Mouse (Mus musculus) Patski (cell line): ENCODE measurements around the gene Manbal. TPM values are rescaled to one million over a fixed set of nuclear protein-coding genes. Genes with fewer than 3 reads are reported as not detected.

ENCODE experiments used
- ATAC-seq: fragments of 100-300 bp; one replicate; pipeline ENCODE4 v1.8.0; 2021
- CTCF ChIA-PET: fragments of 350-600 bp; sonication (Branson Sonifier 250); formaldehyde crosslinking; loops from one replicate; lab custom pipeline; 2022; ENCODE audit warnings: inconsistent platforms; lab: Charles Lee
- POLR2A ChIA-PET: fragments of 350-600 bp; sonication (Branson Sonifier 250); formaldehyde crosslinking; loops from one replicate; lab custom pipeline; 2022; ENCODE audit warnings: antibody characterized with exemption, inconsistent platforms; lab: Charles Lee
- DNase-seq: peaks from one replicate; pipeline ENCODE4 v3.0.0-alpha.2; 2011; ENCODE audit warnings: low read depth, low spot score
- H3K27me3 ChIP-seq: fragments of 371-371 bp; one replicate; pipeline ENCODE4 v1.5.1; 2021
- CTCF ChIP-seq: fragments of 100-300 bp; IDR thresholded peaks from one replicate; pipeline ENCODE4 v1.5.1; 2021
- in situ Hi-C: fragments of 300-500 bp; cut with MboI; formaldehyde crosslinking; loops from 3 replicates; pipeline ENCODE4 v1.11.1; 2018; ENCODE audit warnings: low pct_unique_long_range_greater_than_20kb, mixed read lengths
- polyA plus RNA-seq: library from polyadenylated mRNA; unstranded; gene quantifications from one replicate; pipeline ENCODE4 v1.2.3, GENCODE M21; 2021

The Manbal gene
- polyA plus RNA-seq, 1 experiment from 2014 or later: 63.9 TPM

DNA sequence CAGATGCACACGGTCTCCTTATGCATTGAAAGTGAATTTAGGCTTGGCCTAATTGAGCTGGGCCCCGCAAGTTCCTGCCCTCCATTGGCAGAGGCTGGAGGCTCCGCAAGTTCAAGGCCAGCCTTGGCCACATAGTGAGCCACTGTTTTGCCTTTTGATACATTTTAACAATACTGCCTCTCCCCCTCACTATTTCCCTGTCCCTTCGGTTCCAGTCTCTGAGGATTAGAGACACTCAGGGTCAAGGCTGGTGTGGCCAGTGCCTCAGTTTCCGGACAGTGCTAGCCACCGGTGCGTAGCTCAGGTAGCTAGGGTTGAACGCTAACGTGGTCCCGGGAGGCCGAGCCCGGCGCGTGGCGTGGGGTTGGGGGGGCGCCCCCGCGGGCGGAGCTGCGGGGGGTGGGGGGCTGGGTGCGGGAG is 56.3 kb downstream of the Manbal start:
- H3K27me3 ChIP-seq: no peaks in the 10 kb centered on the region
- CTCF ChIA-PET: interaction anchor here (2.4 kb wide), 1 partner anchor 34 kb away, joined by 6 read pairs; no protein-coding TSS in a partner anchor
- in situ Hi-C loops: no loop called here
- no peak for TF ChIP-seq CTCF
- POLR2A ChIA-PET: interaction anchor here (0.6 to 1.8 kb wide), 8 partner anchors 9 to 208 kb away, joined by 3 to 12 read pairs (median 4); no protein-coding TSS in a partner anchor
- no peak for DNase-seq
- ATAC-seq: no peak

DNA sequence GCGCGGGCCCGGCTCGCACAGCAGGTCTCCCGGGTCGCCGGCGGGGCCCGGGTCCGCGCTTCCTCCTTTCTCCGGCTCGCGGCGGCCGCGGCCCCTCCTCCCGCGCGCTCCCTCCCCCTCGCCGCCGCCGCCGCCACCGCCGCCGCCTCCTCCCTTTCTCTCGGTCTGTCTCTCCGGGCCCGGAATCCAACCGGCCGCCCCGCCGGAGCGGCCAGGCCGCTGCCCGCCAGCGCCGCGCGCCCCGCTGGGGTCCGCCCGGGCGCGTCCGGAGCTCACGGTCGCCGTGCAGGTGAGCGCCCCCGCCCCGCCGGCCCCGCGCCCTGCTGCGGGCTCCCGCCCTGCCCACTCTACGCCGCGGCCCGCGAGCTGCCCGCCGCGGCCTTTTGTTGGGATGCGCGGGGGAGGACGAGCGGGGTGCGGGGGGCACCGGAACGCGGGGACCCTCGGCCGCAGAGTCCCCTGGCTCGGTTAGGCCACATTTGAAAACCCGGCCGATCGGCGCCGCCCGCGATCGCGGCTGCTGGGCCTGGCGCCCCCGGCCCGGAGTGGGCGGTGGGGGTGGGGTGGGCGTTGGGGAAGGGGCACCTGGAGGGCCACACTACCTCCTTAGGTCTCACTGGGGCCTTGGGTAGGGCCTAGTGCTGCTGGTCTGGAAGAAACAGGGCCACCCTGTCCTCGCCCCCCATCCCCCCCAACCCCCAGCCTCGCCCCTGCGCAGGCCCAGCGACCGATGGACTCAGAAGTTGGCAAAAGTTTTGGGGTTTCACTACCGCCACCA is 56.9 kb downstream of the Manbal start:
- CTCF ChIA-PET: interaction anchor here (2.4 kb wide), 1 partner anchor 34 kb away, joined by 6 read pairs; no protein-coding TSS in a partner anchor
- ATAC-seq: peak; percentile 5

DNA sequence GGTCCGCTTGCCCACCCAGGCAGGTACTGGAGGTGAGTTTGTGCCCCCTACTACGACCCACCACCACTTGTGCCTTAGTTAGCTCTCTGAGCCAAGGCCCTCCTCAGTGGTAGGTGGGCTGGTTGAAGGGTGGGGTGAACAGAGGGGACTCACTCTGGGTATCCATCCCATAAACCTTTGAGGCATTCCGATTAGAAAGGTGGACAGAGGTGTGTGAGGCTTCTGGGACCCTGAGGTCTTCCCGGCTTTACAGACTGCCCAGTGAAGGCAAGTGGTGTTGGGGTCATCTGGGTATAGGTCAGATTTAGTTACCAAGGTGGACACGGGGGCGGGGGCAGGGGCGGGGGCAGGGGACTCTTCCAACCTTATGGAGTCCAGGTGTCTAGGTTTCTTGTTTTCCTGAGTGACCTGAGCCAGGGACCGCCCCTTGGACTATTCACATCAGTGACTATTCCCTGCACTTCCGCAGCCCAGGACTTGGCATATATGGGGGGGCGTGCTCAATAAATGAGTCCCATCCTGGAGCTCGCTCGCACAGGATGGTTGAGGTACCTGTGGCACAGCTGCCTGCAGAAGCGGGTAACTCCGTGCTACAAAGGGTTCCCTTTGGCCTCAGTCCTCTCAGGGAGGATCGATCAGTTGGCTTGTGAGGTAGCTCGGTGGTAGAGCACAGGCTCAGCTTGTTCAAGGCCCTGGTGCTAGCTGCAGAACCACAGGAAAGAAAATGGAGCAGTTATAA is 57.7 kb downstream of the Manbal start:
- in situ Hi-C loops: no loop called here
- ChIA-PET CTCF (interaction anchor here (2.4 kb wide), 1 partner anchor 33 kb away, joined by 6 read pairs; no protein-coding TSS in a partner anchor), POLR2A (interaction anchor here (1.2 kb wide), 1 partner anchor 11 kb away, joined by 4 read pairs; no protein-coding TSS in a partner anchor)
- TF ChIP-seq CTCF: no peak
- no peaks in the 10 kb centered on the region for H3K27me3 ChIP-seq
- DNase-seq (no peak), ATAC-seq (no peak)

More for the DNA sequence above, 56.9 kb downstream of the Manbal start:
- in situ Hi-C loops: no loop called here
- POLR2A ChIA-PET: interaction anchor here (0.6 to 1.8 kb wide), 8 partner anchors 10 to 209 kb away, joined by 3 to 12 read pairs (median 4); no protein-coding TSS in a partner anchor
- DNase-seq: no peak
- H3K27me3 ChIP-seq: no peaks in the 10 kb centered on the region
- no peak for TF ChIP-seq CTCF

DNA sequence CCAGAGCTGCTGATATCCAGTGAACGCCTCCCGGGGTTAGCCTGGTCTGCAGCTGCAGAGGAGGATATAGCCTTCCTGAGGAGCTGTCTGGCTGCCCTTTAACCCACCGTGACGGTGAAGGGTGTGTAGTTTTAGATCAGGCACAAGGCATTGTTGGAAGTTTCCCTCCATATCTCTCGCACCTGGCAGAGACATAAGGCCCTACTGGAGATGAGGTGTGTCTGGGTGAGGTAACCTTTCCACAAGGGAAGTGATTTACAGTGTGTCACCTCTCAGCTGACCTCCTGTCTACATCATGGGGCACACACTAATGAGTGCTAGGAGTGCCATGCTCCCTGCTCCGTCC is 58.2 kb downstream of the Manbal start:
- ChIA-PET POLR2A (no interaction called here), CTCF (interaction anchor here (1.0 to 2.4 kb wide), 2 partner anchors 32 to 43 kb away, joined by 3 to 6 read pairs; no protein-coding TSS in a partner anchor)
- DNase-seq (no peak), ATAC-seq (no peak)
- no peak for TF ChIP-seq CTCF
- no peaks in the 10 kb centered on the region for H3K27me3 ChIP-seq
- in situ Hi-C loops: no loop called here

DNA sequence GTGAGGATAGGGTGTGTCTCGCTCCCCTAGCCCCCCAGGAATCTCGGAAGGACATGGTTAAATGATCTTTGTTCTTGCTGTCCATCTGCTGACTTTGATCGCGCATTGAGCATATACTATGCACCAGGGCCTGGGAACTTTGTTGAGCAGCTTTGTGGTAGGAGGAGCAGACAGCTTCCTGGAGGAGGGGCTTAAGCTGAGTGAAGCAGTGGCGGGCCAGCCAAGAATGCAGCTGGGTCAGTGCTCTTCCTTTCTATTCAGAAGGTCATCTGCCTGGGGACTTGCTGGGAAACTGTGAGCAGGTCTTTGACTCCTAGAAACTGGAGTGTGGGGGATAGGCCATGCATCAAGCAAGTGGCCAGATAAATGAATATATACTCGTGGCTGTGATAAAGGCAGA is 58.8 kb downstream of the Manbal start:
- in situ Hi-C loops: no loop called here
- CTCF ChIA-PET: interaction anchor here (1.0 to 3.7 kb wide), 4 partner anchors 12 to 42 kb away, joined by 3 to 12 read pairs (median 5); no protein-coding TSS in a partner anchor
- POLR2A ChIA-PET: no interaction called here
- no peak for TF ChIP-seq CTCF
- no peaks in the 10 kb centered on the region for H3K27me3 ChIP-seq
- ATAC-seq (no peak), DNase-seq (no peak)

DNA sequence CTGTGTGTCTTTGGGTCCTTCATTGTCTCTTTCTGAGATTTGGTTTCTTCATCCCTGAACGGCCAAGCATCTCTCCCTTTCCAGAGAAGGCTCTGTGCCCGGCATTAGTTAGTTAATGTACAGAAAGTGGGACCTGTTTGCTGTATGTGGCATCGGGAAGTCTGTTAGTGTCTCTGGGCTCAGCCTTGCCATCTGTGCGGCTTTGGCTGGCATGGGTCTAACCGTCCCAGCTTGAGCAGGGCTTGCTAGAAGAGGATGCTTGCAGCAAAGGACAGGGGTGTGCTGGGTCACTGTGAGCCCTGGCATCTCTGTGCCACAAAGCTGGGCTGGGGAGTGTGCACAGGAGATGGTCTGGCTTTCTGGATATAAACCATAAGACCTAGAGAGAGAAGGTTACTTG is 59.8 kb downstream of the Manbal start:
- DNase-seq (no peak), ATAC-seq (no peak)
- H3K27me3 ChIP-seq: no peaks in the 10 kb centered on the region
- TF ChIP-seq CTCF: no peak
- ChIA-PET CTCF (interaction anchor here (1.3 to 3.7 kb wide), 2 partner anchors 11 to 20 kb away, joined by 4 to 12 read pairs; no protein-coding TSS in a partner anchor), POLR2A (interaction anchor here (2.3 kb wide), 1 partner anchor 21 kb away, joined by 7 read pairs; no protein-coding TSS in a partner anchor)
- in situ Hi-C loops: no loop called here

DNA sequence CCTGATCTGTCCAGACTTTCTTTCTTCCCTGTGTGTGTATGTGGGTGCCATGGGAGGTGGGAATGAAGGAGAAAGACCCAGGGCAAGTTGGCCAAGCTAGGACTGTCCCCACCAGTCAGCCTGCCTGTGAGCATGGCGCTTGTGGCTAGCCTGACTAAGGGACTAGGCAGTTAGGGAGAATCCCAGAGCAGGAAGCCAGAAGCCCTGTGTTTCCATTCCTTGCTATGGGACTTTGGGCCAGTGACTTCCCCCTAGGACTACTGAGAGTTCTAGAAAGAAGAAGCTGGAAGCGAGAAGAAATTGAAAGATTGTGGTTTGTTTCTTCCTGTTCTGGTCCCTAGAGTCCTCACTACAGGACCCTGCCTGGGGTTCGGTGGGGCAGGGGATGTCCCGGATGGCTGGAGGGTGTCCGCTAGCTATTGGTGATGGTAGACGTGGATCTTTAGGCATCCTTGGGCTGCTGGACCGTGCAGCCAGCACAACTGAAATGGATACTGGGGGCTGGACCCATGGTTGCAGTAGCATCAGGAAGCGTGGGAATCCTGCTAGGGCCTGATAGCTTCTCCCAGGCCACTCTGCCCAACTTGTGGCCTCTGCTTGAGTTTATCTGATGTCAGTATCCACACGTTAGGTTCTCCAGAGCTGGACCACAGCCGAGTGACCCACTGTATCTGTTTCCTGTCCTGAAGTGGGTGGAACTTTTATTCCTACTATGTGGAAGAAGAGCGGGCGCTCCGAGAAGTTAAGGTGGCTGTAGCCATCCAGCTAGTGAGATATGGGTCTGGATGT is 61.2 kb downstream of the Manbal start:
- DNase-seq: no peak
- ATAC-seq: no peak
- H3K27me3 ChIP-seq: no peaks in the 10 kb centered on the region
- no peak for TF ChIP-seq CTCF
- ChIA-PET CTCF (interaction anchor here (3.7 kb wide), 1 partner anchor 19 kb away, joined by 12 read pairs; no protein-coding TSS in a partner anchor), POLR2A (interaction anchor here (2.3 kb wide), 1 partner anchor 20 kb away, joined by 7 read pairs; no protein-coding TSS in a partner anchor)
- in situ Hi-C loops: no loop called here

DNA sequence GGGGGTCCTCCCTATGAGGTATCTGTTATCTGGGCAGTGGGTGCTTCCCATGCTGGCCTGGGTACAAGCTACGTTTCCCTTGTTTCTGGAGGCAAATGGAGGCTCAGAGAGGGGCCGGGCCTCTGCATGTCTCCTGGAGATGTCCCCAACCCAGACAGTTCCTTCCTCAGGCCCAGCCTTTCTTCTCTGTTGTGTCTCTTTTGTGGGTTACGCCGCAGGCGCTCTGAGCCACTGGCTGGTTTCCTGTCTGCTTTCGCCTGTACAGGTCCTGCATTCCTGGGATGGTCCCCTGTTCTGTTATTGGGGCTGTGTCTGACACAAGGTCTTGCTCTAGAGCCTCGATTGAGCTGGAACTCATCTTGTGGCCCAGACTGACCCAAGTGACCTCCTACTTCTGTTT is 62.3 kb downstream of the Manbal start:
- in situ Hi-C loops: no loop called here
- POLR2A ChIA-PET: no interaction called here
- DNase-seq (no peak), ATAC-seq (no peak)
- TF ChIP-seq CTCF: no peak
- CTCF ChIA-PET: interaction anchor here (3.7 kb wide), 1 partner anchor 17 kb away, joined by 12 read pairs; no protein-coding TSS in a partner anchor
- no peaks in the 10 kb centered on the region for H3K27me3 ChIP-seq

DNA sequence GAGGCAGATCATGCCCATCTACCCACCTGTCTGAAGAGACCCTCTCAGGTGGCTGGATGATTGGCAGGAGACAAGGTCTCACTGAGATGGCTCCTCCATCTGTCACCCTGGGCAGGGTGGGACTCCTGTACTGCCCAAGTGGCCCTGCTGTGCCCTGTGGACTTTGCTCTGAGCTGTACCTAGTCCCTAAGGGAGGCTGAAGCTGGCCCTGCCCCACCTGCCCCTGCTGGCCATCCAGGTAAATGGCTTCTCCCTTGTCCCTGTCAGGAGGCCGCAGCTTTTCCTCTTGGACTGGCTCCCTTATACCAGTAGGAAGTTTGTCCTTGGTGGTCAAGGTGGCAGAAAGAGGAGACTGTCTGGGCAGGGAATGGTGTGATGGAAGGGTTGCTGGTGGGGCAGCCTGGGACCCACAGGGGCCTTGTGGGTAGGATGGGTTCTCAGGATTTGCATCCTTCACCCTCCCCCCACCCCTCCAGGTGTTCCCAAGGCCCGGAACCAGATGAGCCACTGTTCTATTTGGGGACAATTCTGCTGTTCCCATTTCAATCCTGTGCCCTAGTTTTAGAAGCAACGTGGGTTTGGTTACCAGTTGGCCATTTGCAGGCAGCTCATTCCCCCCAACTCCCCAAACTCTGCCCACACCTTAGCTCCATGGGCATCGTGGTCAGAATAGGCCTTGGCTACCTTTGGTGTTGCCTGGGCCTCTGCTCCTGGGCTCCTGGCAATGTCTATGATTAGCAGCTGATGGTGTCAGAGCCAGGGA is 63.5 kb downstream of the Manbal start:
- no peak for ATAC-seq
- ChIA-PET CTCF (no interaction called here), POLR2A (interaction anchor here (0.7 to 1.6 kb wide), 2 partner anchors 11 to 96 kb away, joined by 5 read pairs; no protein-coding TSS in a partner anchor)
- H3K27me3 ChIP-seq: no peaks in the 10 kb centered on the region
- no peak for TF ChIP-seq CTCF
- no peak for DNase-seq
- in situ Hi-C loops: no loop called here
